Mouse (Mus musculus): ENCODE results near the gene Npb. TPM values are rescaled to one million over a fixed set of nuclear protein-coding genes. Genes with fewer than 3 reads are reported as not detected.

The Npb gene
- total RNA-seq, 2 experiments from 2014 or later, result not detected

GRCm38 (mm10) chr11:120612763-120613162 lies 4.5 kb downstream of the Npb start:
- DNase-seq, result peak; percentile 76 to 87
- intact Hi-C loops (cut with DNase I), result loop anchor here (1.0 kb wide), 2 partner anchors 98 to 123 kb away; no protein-coding TSS in a partner anchor

DNA sequence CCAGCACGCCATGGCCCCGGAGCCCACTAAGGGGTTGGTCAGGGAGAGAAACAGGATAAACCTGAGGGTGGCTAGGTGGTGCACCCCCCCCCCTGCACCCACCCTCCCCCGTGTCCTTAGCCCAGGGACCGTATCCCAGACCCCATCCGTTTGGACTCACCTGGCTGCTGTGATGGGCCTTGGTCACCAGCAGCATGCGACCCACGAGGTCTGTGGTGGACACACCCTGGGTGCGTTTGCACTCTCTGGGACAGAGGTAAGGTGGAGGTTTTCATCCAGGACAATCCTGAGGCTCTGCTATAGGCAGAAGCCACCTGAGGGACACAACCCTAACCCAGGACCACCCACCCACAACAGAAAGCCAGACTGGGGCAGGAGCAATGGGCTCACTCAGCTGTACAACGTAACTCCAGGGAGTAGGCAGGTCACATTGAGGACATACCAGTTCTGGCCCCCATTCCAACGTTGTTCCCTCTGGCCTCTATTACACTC lies 5.2 kb downstream of the Npb start:
- intact Hi-C loops (cut with DNase I), result no loop called here
- no peak for DNase-seq

DNA sequence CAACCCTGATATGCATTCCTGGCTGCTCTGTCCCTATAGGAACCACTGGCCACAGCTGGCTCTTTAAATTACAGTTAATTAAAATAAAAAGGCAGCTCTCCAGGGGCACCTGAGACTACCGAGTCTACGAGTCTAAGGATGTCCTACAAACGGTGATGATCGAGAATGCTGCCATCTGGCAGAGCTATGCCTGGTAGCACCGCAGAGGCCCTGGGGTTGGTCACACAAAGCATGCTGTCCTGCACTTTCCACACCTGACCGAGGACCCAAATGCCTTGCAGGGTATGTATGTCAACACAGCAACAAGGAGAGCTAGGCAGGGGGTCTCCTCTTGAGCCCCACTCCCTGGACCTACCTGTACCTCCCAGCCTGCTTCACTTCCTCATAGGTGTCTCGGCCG lies 5.7 kb downstream of the Npb start:
- intact Hi-C loops (cut with DNase I), result no loop called here
- DNase-seq, result no peak

- DNase-seq, result no peak
- intact Hi-C loops (cut with DNase I), result no loop called here
Measured at GRCm38 (mm10) chr11:120615167-120615566, 6.9 kb downstream of the Npb start.

- intact Hi-C loops (cut with DNase I), result no loop called here
- no peak for DNase-seq
Measured at GRCm38 (mm10) chr11:120615606-120616203, 7.4 kb downstream of the Npb start.

DNA sequence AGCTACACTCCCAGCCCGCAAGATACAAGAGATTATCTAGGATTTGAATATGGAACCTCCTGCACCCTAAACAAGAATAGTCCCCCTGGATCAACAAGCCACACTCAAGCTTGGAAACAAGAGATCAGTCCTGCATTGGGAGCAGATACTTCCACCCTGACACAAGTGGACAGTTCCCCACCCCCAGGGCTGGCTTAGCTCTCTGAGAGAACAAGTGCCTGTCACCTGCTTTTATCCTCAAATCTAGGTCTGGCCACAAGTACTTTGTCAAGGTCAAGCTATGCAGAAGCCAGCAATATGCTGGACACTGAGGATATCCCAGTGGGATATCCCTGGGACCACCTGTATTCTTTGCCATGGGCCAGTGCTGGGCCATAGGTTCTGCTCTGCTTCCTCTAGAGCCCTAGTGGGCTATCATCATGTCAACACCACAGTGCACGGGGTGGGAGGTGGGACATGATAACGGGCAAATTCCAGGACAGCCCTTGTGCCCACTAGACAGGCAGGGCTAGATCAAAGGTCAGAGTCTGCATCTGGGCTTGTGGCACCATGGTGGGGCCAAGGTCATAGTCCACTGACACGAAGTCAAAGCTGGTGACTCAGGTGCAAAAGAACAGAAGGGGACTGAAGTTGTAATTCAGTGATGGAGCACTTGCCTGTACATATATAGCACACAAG lies 8.5 kb downstream of the Npb start:
- intact Hi-C loops (cut with DNase I), result no loop called here
- DNase-seq, result no peak

DNA sequence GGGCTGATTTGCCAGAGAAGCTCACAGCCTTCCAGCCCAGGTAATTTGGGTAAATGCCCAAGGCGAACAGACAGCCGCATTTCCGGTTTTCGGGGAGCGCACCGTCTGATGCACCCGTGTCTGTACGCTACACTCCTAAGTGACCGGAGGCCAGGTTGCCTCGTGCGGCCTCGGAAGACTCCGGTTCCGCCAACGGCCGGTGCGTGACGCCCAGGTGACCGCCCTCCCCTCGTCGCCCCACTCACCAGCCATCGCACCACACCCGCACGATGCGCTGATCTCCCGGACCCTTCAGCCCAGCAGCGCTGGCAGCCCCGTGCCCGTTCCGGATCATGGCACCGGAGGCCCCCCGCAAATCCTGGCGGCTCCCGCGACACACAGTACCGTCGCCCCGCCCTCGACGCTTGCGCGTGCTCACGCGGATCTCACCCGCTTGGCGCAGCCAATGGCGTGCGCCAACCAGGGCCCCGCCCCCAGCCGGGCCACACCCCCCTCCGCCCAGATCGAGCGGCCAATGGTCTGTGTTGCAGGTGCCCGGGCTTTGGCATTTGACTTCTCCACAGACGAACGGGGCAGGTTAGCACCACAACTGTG lies 9.3 kb downstream of the Npb start, which contains the start of gene Pcyt2:
Pcyt2 (minus strand) TSS at position 418 of the 594 bp plus-strand sequence.
- peak; percentile 89 to 94 for DNase-seq
- intact Hi-C loops (cut with DNase I), result loop anchor here (2.0 kb wide), 1 partner anchor 95 kb away; the partner anchor contains the start of genes Cenpx and Lrrc45

DNA sequence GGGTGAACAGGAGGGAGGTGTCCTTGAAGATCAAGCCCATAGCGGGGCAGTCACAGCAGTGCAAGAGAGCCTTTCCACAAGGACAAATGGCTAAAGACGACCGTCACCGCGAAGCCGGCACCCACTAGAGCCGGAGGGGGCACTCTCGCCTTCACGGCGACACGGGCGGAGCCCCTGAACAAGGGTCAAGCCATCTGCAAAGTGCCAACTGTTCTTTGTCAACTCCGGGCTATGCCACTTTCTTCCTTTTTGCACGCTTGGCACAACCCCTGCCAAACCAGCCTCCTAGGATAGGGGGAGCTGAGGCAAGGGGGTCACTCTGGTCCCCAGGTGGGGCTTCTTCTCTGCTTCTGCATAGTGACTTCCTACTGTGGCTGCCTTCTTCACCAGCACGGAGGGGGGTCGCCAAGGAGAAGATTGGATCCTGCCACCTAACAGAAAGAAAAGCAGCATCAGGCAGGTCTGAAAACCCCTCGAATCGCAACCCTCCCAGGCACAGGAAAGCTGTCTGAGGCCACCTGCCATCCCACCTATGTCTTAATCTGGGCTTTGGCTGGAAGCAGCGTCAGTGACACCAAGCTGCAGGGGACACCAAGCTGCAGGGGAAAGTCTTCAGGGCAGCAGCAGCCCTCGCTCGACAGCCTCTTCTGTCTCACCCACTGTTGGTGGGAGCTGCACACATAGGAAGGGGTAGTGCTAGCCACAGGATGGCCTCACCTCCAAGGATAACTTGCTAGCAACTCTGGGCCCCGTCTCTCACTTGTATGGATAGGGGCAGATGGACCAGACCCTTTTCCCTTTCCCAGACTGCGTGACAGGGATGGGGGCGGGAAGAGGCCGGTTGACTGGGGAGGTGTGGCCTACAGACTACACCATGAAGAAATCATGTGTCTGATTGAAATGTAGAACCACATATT lies 10.6 kb downstream of the Npb start:
- no peak for DNase-seq
- intact Hi-C loops (cut with DNase I), result loop anchor here (2.0 kb wide), 1 partner anchor 94 kb away; the partner anchor contains the start of genes Cenpx and Lrrc45

DNA sequence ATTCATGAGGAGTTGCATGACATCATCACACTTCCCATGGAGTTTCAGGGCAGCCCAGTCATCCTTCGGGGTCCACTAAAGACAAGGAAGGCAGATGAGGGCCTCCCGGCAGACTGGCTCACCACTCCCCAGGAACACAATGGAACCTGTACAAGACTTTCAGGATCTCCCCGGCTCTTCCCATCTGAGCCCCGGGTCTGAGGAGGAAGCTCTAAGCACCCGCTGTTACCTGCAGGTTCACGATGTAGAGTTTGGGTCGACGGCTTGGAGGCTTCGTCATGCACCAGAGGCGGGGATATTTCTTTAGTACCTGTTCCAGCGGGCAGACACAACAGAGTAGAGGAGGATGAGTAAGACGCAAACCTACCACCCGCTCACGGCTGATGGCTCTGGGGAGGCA lies 11.9 kb downstream of the Npb start:
- intact Hi-C loops (cut with DNase I), result loop anchor here (5.0 kb wide), 1 partner anchor 177 kb away; the partner anchor contains the start of gene Dus1l
- no peak for DNase-seq

DNA sequence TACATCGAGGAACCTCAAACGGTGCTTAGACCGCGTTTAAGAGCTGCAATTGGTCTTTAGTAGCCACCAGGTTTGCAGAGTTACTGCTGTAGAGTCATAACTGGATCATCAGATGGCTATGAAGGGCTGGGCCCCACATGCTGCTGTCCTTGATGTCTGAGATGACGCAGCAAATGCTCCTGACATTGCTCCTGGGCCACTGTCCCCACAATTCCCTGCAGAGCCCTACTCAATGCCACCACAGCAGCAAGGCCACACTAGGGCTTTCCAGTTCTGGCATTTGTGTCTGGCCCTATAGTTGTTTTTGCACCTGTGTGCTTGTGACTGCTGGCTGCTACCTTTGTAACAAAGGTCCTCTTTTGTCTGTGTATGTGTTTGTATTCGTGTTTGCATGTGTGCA lies 14.5 kb downstream of the Npb start:
- intact Hi-C loops (cut with DNase I), result loop anchor here (5.0 kb wide), 1 partner anchor 174 kb away; the partner anchor contains the start of gene Dus1l

DNA sequence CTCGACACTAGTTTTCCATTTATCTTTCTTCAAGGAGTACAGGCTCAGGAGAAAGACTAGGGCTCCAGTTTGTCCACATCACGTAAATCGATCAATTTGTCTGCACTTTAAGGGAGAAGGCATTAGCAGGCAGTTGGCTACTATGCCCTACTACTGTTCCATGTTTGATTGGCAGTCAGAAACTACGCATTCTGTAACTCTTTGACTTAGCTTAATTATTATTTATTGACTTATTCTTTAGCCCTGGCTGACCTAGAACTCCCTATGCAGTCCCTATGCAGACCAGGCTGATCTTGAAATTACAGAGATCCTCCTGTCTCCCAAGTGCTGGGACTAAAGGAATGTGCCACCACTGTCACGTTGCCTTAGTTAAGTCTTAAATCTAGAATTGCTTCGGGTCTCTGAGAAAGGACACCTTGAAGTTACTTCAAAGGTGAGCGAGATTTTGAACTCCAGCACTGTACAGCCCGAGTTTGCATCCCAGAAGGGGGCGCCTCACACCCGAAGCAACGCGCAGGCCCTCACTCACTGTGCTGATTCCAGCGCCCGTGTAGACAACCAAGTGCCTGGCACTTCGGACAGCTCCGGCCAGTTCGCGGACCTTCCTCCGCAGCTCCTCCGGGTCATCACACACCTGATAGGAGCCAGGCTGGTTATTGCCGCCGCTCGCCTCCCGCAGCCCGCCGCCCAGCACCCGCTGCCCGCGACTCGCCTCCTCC lies 15.8 kb downstream of the Npb start:
- peak; percentile 69 to 80 for DNase-seq
- intact Hi-C loops (cut with DNase I), result loop anchor here (2.0 to 5.0 kb wide), 2 partner anchors 51 to 173 kb away; partner anchors contain the start of gene Dus1l

More for the DNA sequence above, 14.5 kb downstream of the Npb start:
- no peak for DNase-seq

DNA sequence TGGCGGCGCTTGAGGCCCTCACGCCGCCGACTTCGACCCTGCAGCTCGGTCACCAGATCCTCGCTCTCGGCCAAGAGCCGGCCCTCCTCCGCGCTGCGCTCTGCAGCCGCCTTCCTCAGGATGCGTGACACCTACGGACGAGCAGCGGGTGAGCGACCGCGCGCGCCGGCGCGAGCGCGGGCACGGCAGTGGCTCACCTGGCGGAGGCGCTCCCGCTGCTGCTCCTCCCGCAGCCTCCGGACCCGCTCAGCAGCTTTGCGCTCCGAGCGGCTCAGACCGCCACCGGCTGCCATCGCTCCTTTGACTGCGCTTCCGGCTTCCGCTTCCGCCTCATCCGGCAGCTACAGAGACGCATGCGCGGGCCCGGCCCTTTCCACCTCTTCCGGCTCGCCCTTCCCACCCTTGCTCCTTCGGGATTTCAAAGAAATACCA lies 16.4 kb downstream of the Npb start:
- peak; percentile 89 to 90 for DNase-seq
- intact Hi-C loops (cut with DNase I), result loop anchor here (2.0 to 5.0 kb wide), 2 partner anchors 50 to 173 kb away; partner anchors contain the start of gene Dus1l

- intact Hi-C loops (cut with DNase I), result loop anchor here (2.0 kb wide), 1 partner anchor 50 kb away; no protein-coding TSS in a partner anchor
- no peak for DNase-seq
Measured at GRCm38 (mm10) chr11:120625152-120625775, 17.0 kb downstream of the Npb start, which contains the start of gene Sirt7. TSS of gene Sirt7 (minus strand) at chr11:120625240.

DNA sequence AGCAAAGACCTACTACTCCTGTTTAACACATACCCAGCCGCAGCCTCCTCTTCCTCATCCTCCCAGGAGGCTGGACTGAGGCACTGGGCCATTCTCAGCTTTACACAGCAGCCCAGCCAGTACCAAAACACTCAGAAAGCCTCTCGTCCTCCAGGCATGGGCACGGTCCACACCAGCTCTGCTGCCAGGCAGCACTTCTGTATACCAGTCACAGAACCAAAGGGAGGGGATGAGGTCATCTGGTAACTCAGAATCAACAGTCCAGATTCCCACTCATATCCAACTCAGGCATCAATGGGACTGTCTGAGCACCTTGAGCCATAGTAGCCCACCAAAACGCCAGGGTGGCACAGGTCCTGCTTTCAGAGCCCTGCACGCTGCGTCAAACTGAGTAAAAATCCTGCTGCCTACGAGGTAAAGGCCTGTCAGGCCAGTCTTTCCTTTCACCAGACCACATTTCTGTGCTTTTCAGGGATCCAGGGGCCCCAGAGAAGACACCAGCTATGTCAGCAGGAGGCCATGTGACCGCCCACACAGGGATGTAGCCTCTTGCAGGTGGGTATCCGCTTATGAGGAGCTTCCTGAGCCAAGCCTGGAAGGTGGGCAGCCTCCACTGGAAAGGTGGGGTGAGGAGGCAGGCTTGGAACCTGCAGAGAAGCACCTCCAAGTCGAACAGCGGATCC lies 18.6 kb downstream of the Npb start:
- intact Hi-C loops (cut with DNase I), result no loop called here

GRCm38 (mm10) chr11:120627468-120628300 lies 19.4 kb downstream of the Npb start:
- intact Hi-C loops (cut with DNase I), result no loop called here
- no peak for DNase-seq

More for the DNA sequence above, 18.6 kb downstream of the Npb start:
- no peak for DNase-seq

DNA sequence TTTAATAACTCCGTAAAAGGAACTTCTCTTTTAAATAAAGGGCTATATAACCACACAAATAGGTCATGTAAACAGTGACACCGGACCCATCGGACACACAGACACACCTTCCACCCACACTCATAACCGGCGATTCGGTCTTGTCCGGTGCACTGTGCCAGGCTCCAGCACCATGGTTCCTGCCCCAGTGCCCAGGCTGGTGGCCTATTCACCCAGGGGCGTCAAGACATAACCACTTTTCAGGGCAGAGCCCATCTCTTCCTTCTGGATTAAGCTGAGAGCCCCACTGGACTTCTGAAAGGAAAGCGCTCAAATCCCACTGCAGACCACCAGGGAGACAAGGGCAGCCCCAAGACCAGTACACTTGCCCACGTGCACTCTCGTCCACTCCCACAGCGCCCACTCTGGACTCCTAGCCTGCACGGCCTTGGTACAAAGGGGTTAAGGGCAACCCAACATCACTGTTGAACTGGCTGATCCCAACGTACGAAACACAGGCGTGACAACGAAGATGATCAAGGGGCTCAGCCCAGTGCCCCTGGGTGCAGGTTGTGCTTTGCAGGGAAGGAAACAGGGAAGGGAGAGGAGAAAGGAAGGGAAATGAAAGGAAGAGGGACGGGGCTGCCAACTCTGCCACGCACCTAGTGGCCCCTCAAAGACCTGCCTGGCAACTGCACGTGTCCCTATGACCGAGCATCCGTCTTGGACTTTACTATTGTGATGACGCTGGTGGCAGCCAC lies 20.5 kb downstream of the Npb start:
- intact Hi-C loops (cut with DNase I), result no loop called here

More for the DNA sequence above, 20.5 kb downstream of the Npb start:
- no peak for DNase-seq
